In genomic region chr2:26933304-26934055, GRCm38 (mm10) we compare ENCODE assay signal across 8 mouse cellular contexts. TPM values are rescaled to one million over a fixed set of nuclear protein-coding genes. Genes with fewer than 3 reads are reported as not detected.
DNase-seq lines count a peak whose midpoint lies in the region; ATAC-seq and TF ChIP-seq lines count a peak whose summit lies in the region.

Surf4 (minus strand) TSS chr2:26933928.
Stkld1 (plus strand) TSS chr2:26934047.

- peaks cover 45% of the 10 kb centered on the region for H3K79me2 ChIP-seq in CH12.LX (replicated peaks; ENCODE audit: control insufficient read depth, extremely low read depth, insufficient read depth, poor library complexity, severe bottlenecking)

- no peak for TF ChIP-seq EP300 in CH12.LX (IDR thresholded peaks at IDR 0.05; ENCODE audit: low read length)

- DNase-seq in CH12.LX (ENCODE audit: extremely low read depth): peak; percentile 97
- DNase-seq in c-Kit-positive CD71-negative TER-119-negative erythroid progenitor cells, embryonic 14.5 days (ENCODE audit: low read depth): peak; percentile 89
- peak; percentile 96 for DNase-seq in forebrain, embryonic 10.5 days (ENCODE audit: extremely low spot score, low spot score)
- DNase-seq in kidney, postnatal 25 days: peak; percentile 96 to 99
- peak; percentile 92 for DNase-seq in liver, embryonic 13.5 days
- DNase-seq in natural killer cell, adult 2 months (ENCODE audit: low spot score in 2 of 2): peak; percentile 90 to 94

- H3K4me2 ChIP-seq in CH12.LX (ENCODE audit: insufficient read depth, low read depth, poor library complexity, severe bottlenecking): peak within 1 kb of the TSS; percentile 89
- peak within 1 kb of the TSS; percentile 69 for H3K4me2 ChIP-seq in heart, embryonic 15.5 days
- peak within 1 kb of the TSS; percentile 94 for H3K4me2 ChIP-seq in liver, embryonic 13.5 days
- H3K4me2 ChIP-seq in stomach, embryonic 14.5 days (replicated peaks; ENCODE audit: low read depth, low read length): peak within 1 kb of the TSS; percentile 74

- peaks cover 16 to 32% of the 10 kb centered on the region in 2 experiments for H3K36me3 ChIP-seq in CH12.LX (replicated peaks in 1 of 2; ENCODE audit: control insufficient read depth in 1 of 2, insufficient read depth in 1 of 2, low read length in 1 of 2)
- peaks cover 34% of the 10 kb centered on the region for H3K36me3 ChIP-seq in forebrain, embryonic 10.5 days (replicated peaks)
- peaks cover 11% of the 10 kb centered on the region for H3K36me3 ChIP-seq in heart, embryonic 15.5 days
- peaks cover 36% of the 10 kb centered on the region for H3K36me3 ChIP-seq in liver, embryonic 13.5 days
- peaks cover 19% of the 10 kb centered on the region; the same call in 1 of the 2 replicates for H3K36me3 ChIP-seq in stomach, embryonic 14.5 days (ENCODE audit: control insufficient read depth, insufficient read depth, low read length)

- TF ChIP-seq CTCF in CH12.LX (conservative IDR thresholded peaks at IDR 0.05 in 1 of 2, IDR thresholded peaks at IDR 0.05 in 1 of 2; ENCODE audit: low read depth in 2 of 2, low read length in 2 of 2): no peak

- under 1% methylated on average over 69 of the region's 70 CpGs for WGBS in forebrain, embryonic 10.5 days
- WGBS in heart, embryonic 15.5 days: under 1% methylated on average over 45 of the region's 70 CpGs
- WGBS in liver, embryonic 13.5 days (ENCODE audit: insufficient replicate concordance): 1% methylated on average over 61 of the region's 70 CpGs
- under 1% methylated on average over 69 of the region's 70 CpGs for WGBS in stomach, embryonic 14.5 days

- peaks cover 25 to 69% of the 10 kb centered on the region in 2 experiments for H3K4me1 ChIP-seq in CH12.LX (ENCODE audit: control insufficient read depth in 1 of 2, insufficient read depth in 2 of 2)
- H3K4me1 ChIP-seq in forebrain, embryonic 10.5 days: peaks cover 37% of the 10 kb centered on the region
- H3K4me1 ChIP-seq in heart, embryonic 15.5 days (replicated peaks): peaks cover 40% of the 10 kb centered on the region
- peaks cover 59% of the 10 kb centered on the region for H3K4me1 ChIP-seq in liver, embryonic 13.5 days (replicated peaks)
- H3K4me1 ChIP-seq in stomach, embryonic 14.5 days (ENCODE audit: control insufficient read depth, insufficient read depth, low read length): peaks cover 11% of the 10 kb centered on the region

- dilution Hi-C loops in CH12.LX (cut with MboI; ENCODE audit: extremely low pct_ligation_motif_present, extremely low pct_unique_long_range_greater_than_20kb, low sequenced_read_pairs): no loop called here

- H3K27me3 ChIP-seq in CH12.LX (replicated peaks): no peaks in the 10 kb centered on the region
- H3K27me3 ChIP-seq in forebrain, embryonic 10.5 days (ENCODE audit: poor library complexity, severe bottlenecking): no peaks in the 10 kb centered on the region
- H3K27me3 ChIP-seq in heart, embryonic 15.5 days: no peaks in the 10 kb centered on the region
- no peaks in the 10 kb centered on the region for H3K27me3 ChIP-seq in liver, embryonic 13.5 days
- no peaks in the 10 kb centered on the region for H3K27me3 ChIP-seq in stomach, embryonic 14.5 days (ENCODE audit: control insufficient read depth, insufficient read depth, low read length)

- no peaks in the 10 kb centered on the region for H3K9me3 ChIP-seq in CH12.LX (replicated peaks; ENCODE audit: low read length)
- no peaks in the 10 kb centered on the region for H3K9me3 ChIP-seq in forebrain, embryonic 10.5 days
- no peaks in the 10 kb centered on the region for H3K9me3 ChIP-seq in heart, embryonic 15.5 days (replicated peaks)
- no peaks in the 10 kb centered on the region for H3K9me3 ChIP-seq in liver, embryonic 13.5 days (replicated peaks)
- no peaks in the 10 kb centered on the region for H3K9me3 ChIP-seq in stomach, embryonic 14.5 days (ENCODE audit: control insufficient read depth, low read depth, low read length)

- ATAC-seq in heart, embryonic 15.5 days (replicated peaks; ENCODE audit: insufficient number of reproducible peaks, insufficient read depth, low FRiP score, low read depth): peak; percentile 96
- ATAC-seq in liver, embryonic 13.5 days (ENCODE audit: low read depth): peak; percentile 93
- peak; percentile 95 for ATAC-seq in stomach, embryonic 14.5 days (ENCODE audit: insufficient number of reproducible peaks, insufficient read depth, low FRiP score, low read depth)

- in situ Hi-C loops in CH12.LX (cut with MboI; ENCODE audit: low pct_ligation_motif_present, low pct_unique_long_range_greater_than_20kb, low sequenced_read_pairs): no loop called here

- peak within 1 kb of the TSS; percentile 61 for H3K27ac ChIP-seq in CH12.LX (ENCODE audit: insufficient read depth, low read depth)
- peak within 1 kb of the TSS; percentile 96 for H3K27ac ChIP-seq in forebrain, embryonic 10.5 days
- H3K27ac ChIP-seq in heart, embryonic 15.5 days: peak within 1 kb of the TSS; percentile 94
- H3K27ac ChIP-seq in liver, embryonic 13.5 days: peak within 1 kb of the TSS; percentile 89
- peak within 1 kb of the TSS; percentile 92 for H3K27ac ChIP-seq in stomach, embryonic 14.5 days (ENCODE audit: low read length)

- peak; percentile 88 for TF ChIP-seq POLR2A in CH12.LX (IDR thresholded peaks at IDR 0.05; ENCODE audit: low read depth, low read length)

- H3K9ac ChIP-seq in CH12.LX (ENCODE audit: insufficient read depth, low read depth): peak within 1 kb of the TSS; percentile 96
- H3K9ac ChIP-seq in heart, embryonic 15.5 days: peak within 1 kb of the TSS; percentile 98
- peak within 1 kb of the TSS; percentile 99 for H3K9ac ChIP-seq in liver, embryonic 13.5 days
- H3K9ac ChIP-seq in stomach, embryonic 14.5 days (replicated peaks; ENCODE audit: low read depth, low read length): peak within 1 kb of the TSS; percentile 99

- peak within 1 kb of the TSS; percentile 83 to 94 (median 94) for H3K4me3 ChIP-seq in CH12.LX (replicated peaks in 1 of 3; ENCODE audit: low read depth in 2 of 3, low read length in 2 of 3, poor library complexity in 1 of 3)
- peak within 1 kb of the TSS; percentile 80 for H3K4me3 ChIP-seq in forebrain, embryonic 10.5 days
- peak within 1 kb of the TSS; percentile 97 for H3K4me3 ChIP-seq in heart, embryonic 15.5 days
- H3K4me3 ChIP-seq in liver, embryonic 13.5 days (replicated peaks): peak within 1 kb of the TSS; percentile 97
- H3K4me3 ChIP-seq in stomach, embryonic 14.5 days (ENCODE audit: low read depth, low read length): peak within 1 kb of the TSS; percentile 91

- no peak for TF ChIP-seq RAD21 in CH12.LX (IDR thresholded peaks at IDR 0.05; ENCODE audit: low read depth, low read length)

TF ChIP-seq in CH12.LX, 34 proteins besides CTCF, POLR2A, EP300 and RAD21 (continues in another document):
- peak; percentile 66 for TF ChIP-seq ELF1 (IDR thresholded peaks at IDR 0.05; ENCODE audit: low read depth, low read length)
- TF ChIP-seq E2F4 (IDR thresholded peaks at IDR 0.05; ENCODE audit: insufficient replicate concordance, low read depth, low read length): no peak
- TF ChIP-seq USF2 (conservative IDR thresholded peaks at IDR 0.05; ENCODE audit: low read depth, low read length): no peak
- no peak for TF ChIP-seq CHD1 (IDR thresholded peaks at IDR 0.05; ENCODE audit: low read depth, low read length)
- no peak for TF ChIP-seq ZNF384 (IDR thresholded peaks at IDR 0.05; ENCODE audit: low read depth, low read length)
- TF ChIP-seq MAZ (IDR thresholded peaks at IDR 0.05; ENCODE audit: low read depth, low read length): peak; percentile 83
- no peak for TF ChIP-seq ETS1 (conservative IDR thresholded peaks at IDR 0.05; ENCODE audit: low read depth, low read length)
- no peak for TF ChIP-seq PAX5 (IDR thresholded peaks at IDR 0.05; ENCODE audit: low read length)
- peak; percentile 94 for TF ChIP-seq ZMIZ1 (IDR thresholded peaks at IDR 0.05; ENCODE audit: low read depth, low read length)
- TF ChIP-seq ZKSCAN1 (IDR thresholded peaks at IDR 0.05; ENCODE audit: borderline replicate concordance, low read depth, low read length): no peak
- no peak for TF ChIP-seq GABPA (IDR thresholded peaks at IDR 0.05; ENCODE audit: insufficient replicate concordance, low read depth, low read length)
- TF ChIP-seq TCF12 (IDR thresholded peaks at IDR 0.05; ENCODE audit: low read depth, low read length): peak; percentile 73
- no peak for TF ChIP-seq ZC3H11A (IDR thresholded peaks at IDR 0.05; ENCODE audit: low read depth, low read length)
- TF ChIP-seq CHD2 (IDR thresholded peaks at IDR 0.05; ENCODE audit: low read length): no peak
- peak; percentile 32; the same call in 1 of the 2 replicates for TF ChIP-seq SIN3A (IDR thresholded peaks at IDR 0.05; ENCODE audit: low read length)
- peak; percentile 91 for TF ChIP-seq NELFE (IDR thresholded peaks at IDR 0.05; ENCODE audit: low read depth, low read length)
- TF ChIP-seq NRF1 (IDR thresholded peaks at IDR 0.05; ENCODE audit: low read depth, low read length): peak; percentile 77
- peak; percentile 62 for TF ChIP-seq HCFC1 (IDR thresholded peaks at IDR 0.05; ENCODE audit: low read depth, low read length)
- 0 out of 2 replicates have a peak, but pooled peaks have one; percentile 59 for TF ChIP-seq UBTF (IDR thresholded peaks at IDR 0.05; ENCODE audit: low read depth, low read length)
- TF ChIP-seq KAT2A (IDR thresholded peaks at IDR 0.05; ENCODE audit: insufficient replicate concordance, low read length): 0 out of 2 replicates have a peak, but pooled peaks have one; percentile 42
- TF ChIP-seq MEF2A (IDR thresholded peaks at IDR 0.05; ENCODE audit: borderline replicate concordance, low read depth, low read length): peak; percentile 40; the same call in 1 of the 2 replicates

RNA-seq across cellular contexts. Expression of gene Surf4, which starts in this region (rescaled TPM):
- total RNA-seq in CH12.LX (2012; rRNA removed) (140 and 168 TPM in 2 replicates), CH12.LX (2014; rRNA removed) (99.2 and 109 TPM in 2 replicates)
- 143 and 161 TPM in 2 replicates for polyA plus RNA-seq in CH12.LX (2012; ENCODE audit: insufficient read length, low read depth)
- 155 TPM in 2 replicates for polyA plus RNA-seq in forebrain, embryonic 10.5 days (2016; fragmentation: Nextera tagmentation; extraction: Ambion mirVana)
- 157 and 192 TPM in 2 replicates for polyA plus RNA-seq in heart, embryonic 15.5 days (2015; fragmentation: Nextera tagmentation; extraction: Ambion mirVana)
- 105 and 116 TPM in 2 replicates for polyA plus RNA-seq in liver, embryonic 13.5 days (2015; fragmentation: Nextera tagmentation; extraction: Ambion mirVana)
- 199 and 218 TPM in 2 replicates for polyA plus RNA-seq in stomach, embryonic 14.5 days (2014; fragmentation: Nextera tagmentation; extraction: Ambion mirVana)

RNA-seq across cellular contexts. Expression of gene Stkld1, which starts in this region (rescaled TPM):
- total RNA-seq in CH12.LX (2012; rRNA removed): 0.08 and 0.13 TPM in 2 replicates
- total RNA-seq in CH12.LX (2014; rRNA removed): 0.19 TPM in 1 of 2 replicates, not detected in the other
- polyA plus RNA-seq in CH12.LX (2012; ENCODE audit: insufficient read length, low read depth): 0.29 and 0.33 TPM in 2 replicates
- polyA plus RNA-seq in forebrain, embryonic 10.5 days (2016; fragmentation: Nextera tagmentation; extraction: Ambion mirVana): 0.07 and 0.09 TPM in 2 replicates
- 0.10 and 0.11 TPM in 2 replicates for polyA plus RNA-seq in heart, embryonic 15.5 days (2015; fragmentation: Nextera tagmentation; extraction: Ambion mirVana)
- polyA plus RNA-seq in liver, embryonic 13.5 days (2015; fragmentation: Nextera tagmentation; extraction: Ambion mirVana): 0.08 and 0.09 TPM in 2 replicates
- 0.11 and 0.25 TPM in 2 replicates for polyA plus RNA-seq in stomach, embryonic 14.5 days (2014; fragmentation: Nextera tagmentation; extraction: Ambion mirVana)

Comparison
In these comparisons a context has a peak if more than half of its experiments do, and no peak if none do; other contexts are left out.
1. Peak in every context shown above with its lines: DNase-seq, ATAC-seq, H3K4me3 ChIP-seq and H3K27ac ChIP-seq.